Mouse (Mus musculus) liver, embryonic 12.5 days (tissue): ENCODE measurements at regions not wholly inside any gene's neighbourhood (a gene's known extent, or its start where the extent isn't known, plus 50 kb on each side); places are given as distances from the start of the nearest gene placed in this dataset.

Source experiments
- ATAC-seq: fragments of 200-750 bp; cut with Nextera tagmentation; 2 replicates; pipeline ENCODE4 v1.8.0; 2017; ENCODE audit warnings: moderate number of reproducible peaks, mild to moderate bottlenecking, moderate library complexity
- H3K27ac ChIP-seq: fragments of 300-500 bp; sonication (generic); 2 replicates; pipeline ENCODE4 v1.5.1; 2016; ENCODE audit warnings: mild to moderate bottlenecking
- H3K27me3 ChIP-seq: fragments of 300-500 bp; sonication (generic); replicated peaks from 2 replicates; pipeline ENCODE4 v1.6.1; 2016; ENCODE audit warnings: mild to moderate bottlenecking, moderate library complexity
- H3K36me3 ChIP-seq: fragments of 300-500 bp; sonication (generic); 2 replicates; pipeline ENCODE4 v1.6.1; 2016; ENCODE audit warnings: mild to moderate bottlenecking, moderate library complexity
- H3K4me1 ChIP-seq: fragments of 300-500 bp; sonication (generic); 2 replicates; pipeline ENCODE4 v1.6.1; 2016
- H3K4me2 ChIP-seq: fragments of 300-500 bp; sonication (generic); 2 replicates; pipeline ENCODE4 v1.6.1; 2016; ENCODE audit warnings: mild to moderate bottlenecking, moderate library complexity
- H3K4me3 ChIP-seq: fragments of 300-500 bp; sonication (generic); 2 replicates; pipeline ENCODE4 v1.5.1; 2016; ENCODE audit warnings: mild to moderate bottlenecking, moderate library complexity
- H3K9ac ChIP-seq: fragments of 300-500 bp; sonication (generic); 2 replicates; pipeline ENCODE4 v1.6.1; 2016; ENCODE audit warnings: mild to moderate bottlenecking, moderate library complexity
- H3K9me3 ChIP-seq: fragments of 300-500 bp; sonication (generic); replicated peaks from 2 replicates; pipeline ENCODE4 v1.6.1; 2016; ENCODE audit warnings: mild to moderate bottlenecking, moderate library complexity
- WGBS: fragments of 180-500 bp; shearing (Covaris S2); methylation state at CpG from one replicate; pipeline ENCODE4 v1.1.7; 2016; ENCODE audit not compliant: insufficient replicate concordance; 5-methylcytosine and 5-hydroxymethylcytosine counted together

GRCm38 (mm10) chr10:104367219-104367618 is 173.4 kb downstream of the Gm4340 start:
- Histone ChIP-seq H3K4me1 (no peaks in the 10 kb centered on the region), H3K9me3 (no peaks in the 10 kb centered on the region), H3K27ac (no peak overlapping the region), H3K9ac (no peak overlapping the region), H3K4me3 (no peak overlapping the region), H3K4me2 (no peak overlapping the region), H3K36me3 (no peaks in the 10 kb centered on the region), H3K27me3 (no peaks in the 10 kb centered on the region)
- WGBS, result 77% methylated on average over 2 of the region's 2 CpGs
- no peak for ATAC-seq

GRCm38 (mm10) chr10:104374567-104374966 is 180.7 kb downstream of the Gm4340 start:
- no peak for ATAC-seq
- 66% methylated on average over 1 of the region's 1 CpGs for WGBS

GRCm38 (mm10) chr10:104388254-104388653 is 194.4 kb downstream of the Gm4340 start:
- WGBS, result 42% methylated on average over 2 of the region's 2 CpGs
- H3K4me1 ChIP-seq, result no peaks in the 10 kb centered on the region

More at GRCm38 (mm10) chr10:104374567-104374966, 180.7 kb downstream of the Gm4340 start:
- no peak overlapping the region for H3K4me2 ChIP-seq
- no peak overlapping the region for H3K9ac ChIP-seq
- H3K27me3 ChIP-seq, result no peaks in the 10 kb centered on the region
- no peaks in the 10 kb centered on the region for H3K36me3 ChIP-seq
- no peak overlapping the region for H3K27ac ChIP-seq
- no peaks in the 10 kb centered on the region for H3K4me1 ChIP-seq
- no peak overlapping the region for H3K4me3 ChIP-seq
- H3K9me3 ChIP-seq, result no peaks in the 10 kb centered on the region

GRCm38 (mm10) chr10:104395711-104396110 is 201.9 kb downstream of the Gm4340 start:
- no peak overlapping the region for H3K4me3 ChIP-seq
- whole genome bisulfite sequencing, result 67% methylated on average over 1 of the region's 1 CpGs
- H3K9me3 ChIP-seq, result no peaks in the 10 kb centered on the region
- no peak overlapping the region for H3K4me2 ChIP-seq
- H3K9ac ChIP-seq, result no peak overlapping the region
- no peak overlapping the region for H3K27ac ChIP-seq
- ATAC-seq, result no peak
- H3K27me3 ChIP-seq, result no peaks in the 10 kb centered on the region
- H3K36me3 ChIP-seq, result no peaks in the 10 kb centered on the region
- H3K4me1 ChIP-seq, result no peaks in the 10 kb centered on the region

More at GRCm38 (mm10) chr10:104388254-104388653, 194.4 kb downstream of the Gm4340 start:
- Histone ChIP-seq H3K36me3 (no peaks in the 10 kb centered on the region), H3K4me3 (no peak overlapping the region), H3K27ac (no peak overlapping the region), H3K9ac (no peak overlapping the region), H3K4me2 (no peak overlapping the region), H3K9me3 (no peaks in the 10 kb centered on the region), H3K27me3 (no peaks in the 10 kb centered on the region)
- ATAC-seq, result no peak

GRCm38 (mm10) chr10:104408751-104409150 is 214.9 kb downstream of the Gm4340 start:
- Histone ChIP-seq H3K9ac (no peak overlapping the region), H3K36me3 (no peaks in the 10 kb centered on the region), H3K4me3 (no peak overlapping the region), H3K4me1 (no peaks in the 10 kb centered on the region), H3K27ac (no peak overlapping the region), H3K4me2 (no peak overlapping the region), H3K9me3 (no peaks in the 10 kb centered on the region), H3K27me3 (no peaks in the 10 kb centered on the region)
- 37% methylated on average over 4 of the region's 4 CpGs for WGBS
- ATAC-seq, result no peak

GRCm38 (mm10) chr10:104422541-104422940 is 228.7 kb downstream of the Gm4340 start:
- Histone ChIP-seq H3K27ac (no peak overlapping the region), H3K4me1 (no peaks in the 10 kb centered on the region), H3K9ac (no peak overlapping the region), H3K9me3 (no peaks in the 10 kb centered on the region), H3K4me3 (no peak overlapping the region), H3K27me3 (no peaks in the 10 kb centered on the region), H3K36me3 (no peaks in the 10 kb centered on the region), H3K4me2 (no peak overlapping the region)
- no peak for ATAC-seq

GRCm38 (mm10) chr10:104423161-104423560 is 229.3 kb downstream of the Gm4340 start:
- H3K4me3 ChIP-seq, result no peak overlapping the region
- H3K27ac ChIP-seq, result no peak overlapping the region
- no peaks in the 10 kb centered on the region for H3K36me3 ChIP-seq
- H3K9ac ChIP-seq, result no peak overlapping the region
- H3K9me3 ChIP-seq, result no peaks in the 10 kb centered on the region
- no peaks in the 10 kb centered on the region for H3K4me1 ChIP-seq
- no peak overlapping the region for H3K4me2 ChIP-seq
- WGBS, result 54% methylated on average over 4 of the region's 4 CpGs
- no peaks in the 10 kb centered on the region for H3K27me3 ChIP-seq
- no peak for ATAC-seq

GRCm38 (mm10) chr10:104423761-104424160 is 229.9 kb downstream of the Gm4340 start:
- ATAC-seq, result no peak
- H3K36me3 ChIP-seq, result no peaks in the 10 kb centered on the region
- H3K4me3 ChIP-seq, result no peak overlapping the region
- H3K9me3 ChIP-seq, result no peaks in the 10 kb centered on the region
- no peak overlapping the region for H3K9ac ChIP-seq
- no peak overlapping the region for H3K4me2 ChIP-seq
- H3K4me1 ChIP-seq, result no peaks in the 10 kb centered on the region
- no peaks in the 10 kb centered on the region for H3K27me3 ChIP-seq
- H3K27ac ChIP-seq, result no peak overlapping the region

GRCm38 (mm10) chr10:104444926-104445325 is 251.1 kb downstream of the Gm4340 start:
- Histone ChIP-seq H3K27me3 (no peaks in the 10 kb centered on the region), H3K4me3 (no peak overlapping the region), H3K9me3 (no peaks in the 10 kb centered on the region), H3K36me3 (no peaks in the 10 kb centered on the region), H3K9ac (no peak overlapping the region), H3K4me2 (no peak overlapping the region), H3K4me1 (no peaks in the 10 kb centered on the region), H3K27ac (no peak overlapping the region)
- 68% methylated on average over 4 of the region's 4 CpGs for WGBS
- ATAC-seq, result no peak

GRCm38 (mm10) chr10:104455549-104456351 is 261.9 kb downstream of the Gm4340 start:
- Histone ChIP-seq H3K4me3 (no peak overlapping the region), H3K9ac (no peak overlapping the region), H3K9me3 (no peaks in the 10 kb centered on the region), H3K27me3 (no peaks in the 10 kb centered on the region), H3K36me3 (no peaks in the 10 kb centered on the region), H3K4me2 (no peak overlapping the region), H3K27ac (no peak overlapping the region), H3K4me1 (no peaks in the 10 kb centered on the region)
- WGBS, result 65% methylated on average over 14 of the region's 14 CpGs
- ATAC-seq, result no peak

GRCm38 (mm10) chr10:104456352-104456725 is 262.5 kb downstream of the Gm4340 start:
- Histone ChIP-seq H3K27ac (no peak overlapping the region), H3K27me3 (no peaks in the 10 kb centered on the region), H3K36me3 (no peaks in the 10 kb centered on the region), H3K9me3 (no peaks in the 10 kb centered on the region), H3K4me1 (no peaks in the 10 kb centered on the region), H3K4me3 (no peak overlapping the region), H3K9ac (no peak overlapping the region), H3K4me2 (no peak overlapping the region)
- ATAC-seq, result no peak
- WGBS, result 69% methylated on average over 5 of the region's 5 CpGs

GRCm38 (mm10) chr10:104486226-104486944 is 292.5 kb downstream of the Gm4340 start:
- H3K4me2 ChIP-seq, result no peak overlapping the region
- no peaks in the 10 kb centered on the region for H3K4me1 ChIP-seq
- H3K36me3 ChIP-seq, result no peaks in the 10 kb centered on the region
- H3K9ac ChIP-seq, result no peak overlapping the region
- ATAC-seq, result peak; percentile 24; the same call in 1 of the 2 replicates
- no peaks in the 10 kb centered on the region for H3K9me3 ChIP-seq
- no peak overlapping the region for H3K4me3 ChIP-seq
- no peak overlapping the region for H3K27ac ChIP-seq
- H3K27me3 ChIP-seq, result no peaks in the 10 kb centered on the region
- 75% methylated on average over 5 of the region's 5 CpGs for WGBS
